Mouse (Mus musculus) right cerebral cortex, adult 18-20 months (tissue): ENCODE data around the gene Itga7.
"Not testable (repeated sequence)": the region's sequence is repeated elsewhere in the genome, so short reads cannot be mapped to it uniquely, and the experiment has no call there.

Experiments
- DNase-seq: peaks from one replicate; pipeline ENCODE4 v3.0.0; 2022; ENCODE audit warnings: mixed read lengths

The Itga7 gene

GRCm38 (mm10) chr10:128937756-128938390, 4.3 kb downstream of the Itga7 start:
- DNase-seq = no peak

GRCm38 (mm10) chr10:128938457-128938856, 4.8 kb downstream of the Itga7 start:
- no peak for DNase-seq

- no peak for DNase-seq
Observed at GRCm38 (mm10) chr10:128938974-128939373, 5.4 kb downstream of the Itga7 start.

GRCm38 (mm10) chr10:128940475-128941061, 7.0 kb downstream of the Itga7 start:
- DNase-seq = no peak

- no peak for DNase-seq
Observed at GRCm38 (mm10) chr10:128945675-128946074, 12.1 kb downstream of the Itga7 start.

- DNase-seq = no peak
Observed at GRCm38 (mm10) chr10:128947496-128947895, 13.9 kb downstream of the Itga7 start.

- peak; percentile 18 for DNase-seq
Observed at GRCm38 (mm10) chr10:128950208-128950887, 16.7 kb downstream of the Itga7 start.

- DNase-seq = no peak
Observed at GRCm38 (mm10) chr10:128958340-128958739, 24.7 kb downstream of the Itga7 start.

GRCm38 (mm10) chr10:128960142-128960541, 26.5 kb downstream of the Itga7 start:
- DNase-seq = no peak

GRCm38 (mm10) chr10:128960590-128961584, 27.3 kb downstream of the Itga7 start, which contains the start of gene Mettl7b:
Mettl7b (minus strand) TSS chr10:128960988.
- no peak for DNase-seq

- DNase-seq = no peak
Observed at GRCm38 (mm10) chr10:128964961-128965360, 31.3 kb downstream of the Itga7 start.

- DNase-seq = no peak
Observed at GRCm38 (mm10) chr10:128965871-128966270, 32.3 kb downstream of the Itga7 start.

GRCm38 (mm10) chr10:128968341-128968749, 34.7 kb downstream of the Itga7 start:
- no peak for DNase-seq

- no peak for DNase-seq
Observed at GRCm38 (mm10) chr10:128970740-128971250, 37.2 kb downstream of the Itga7 start.

- DNase-seq = no peak
Observed at GRCm38 (mm10) chr10:128972841-128973240, 39.2 kb downstream of the Itga7 start.

- no peak for DNase-seq
Observed at GRCm38 (mm10) chr10:128976395-128976794, 42.8 kb downstream of the Itga7 start.

- peak; percentile 59 for DNase-seq
Observed at GRCm38 (mm10) chr10:128977522-128978114, 44.0 kb downstream of the Itga7 start.

- no peak for DNase-seq
Observed at GRCm38 (mm10) chr10:128980644-128981365, 47.2 kb downstream of the Itga7 start.

- DNase-seq = not testable (repeated sequence)
Observed at GRCm38 (mm10) chr10:128989131-128989530, 55.5 kb downstream of the Itga7 start, which contains the start of gene Olfr9. Olfr9 (plus strand) TSS chr10:128989431.

- not testable (repeated sequence) for DNase-seq
Observed at GRCm38 (mm10) chr10:128990129-128990850, 56.7 kb downstream of the Itga7 start.

GRCm38 (mm10) chr10:128990994-128991393, 57.4 kb downstream of the Itga7 start:
- no peak for DNase-seq
